Mouse (Mus musculus) inflammation-experienced regulatory T-cells (primary cell): ENCODE results near the gene Gm7995. TPM values are rescaled to one million over a fixed set of nuclear protein-coding genes. Genes with fewer than 3 reads are reported as not detected.

Experiments used
- polyA plus RNA-seq, 2 experiments: library from polyadenylated mRNA; unstranded; fragments of 100-300 nt; shearing (Covaris generic); gene quantifications; one replicate each; pipeline ENCODE4 v1.2.1; 2017

Gene Gm7995
- polyA plus RNA-seq, result not detected

GRCm38 (mm10) chr14:42309910-42310309 lies at the start of gene Gm7995:
Gene Gm7995 (plus strand): TSS chr14:42310210.

GRCm38 (mm10) chr14:42297258-42297657 lies 12.8 kb upstream of the Gm7995 start, which contains the start of gene Gm9611:
Gene Gm9611 (minus strand): TSS chr14:42297358.

Other genes starting within 250 kb of the Gm7995 start
- gene Gm7951, start 192.8 kb upstream of the Gm7995 start, polyA plus RNA-seq, result under 1 TPM in 1 of 2 experiments, not detected in 1; 0.28 TPM
- gene Gm17027, start 147.6 kb upstream of the Gm7995 start, polyA plus RNA-seq, result not detected
- gene Gm3573, start 119.4 kb upstream of the Gm7995 start, polyA plus RNA-seq, result not detected
- not detected for gene Gm17026, start 50.2 kb upstream of the Gm7995 start, polyA plus RNA-seq
- gene Gm9611, start 12.9 kb upstream of the Gm7995 start, polyA plus RNA-seq, result 1 to 10 TPM in 1 of 2 experiments, not detected in 1; 1.3 TPM
- 1 to 10 TPM in 1 of 2 experiments, not detected in 1; 1.3 TPM for gene Gm8005, start 129.5 kb downstream of the Gm7995 start, polyA plus RNA-seq
- under 1 TPM; 0.17 to 0.45 TPM for gene Gm8011, start 153.7 kb downstream of the Gm7995 start, polyA plus RNA-seq
- not detected for gene Gm8020, start 192.1 kb downstream of the Gm7995 start, polyA plus RNA-seq
- under 1 TPM in 1 of 2 experiments, not detected in 1; 0.21 TPM for gene Gm8024, start 214.1 kb downstream of the Gm7995 start, polyA plus RNA-seq